Mouse (Mus musculus) C2C12 (cell line): ENCODE data around the gene Stag1. TPM values are rescaled to one million over a fixed set of nuclear protein-coding genes. Genes with fewer than 3 reads are reported as not detected.

Experiments used
- H3K27me3 ChIP-seq: one replicate; pipeline ENCODE4 v1.6.1; 2011; ENCODE audit not compliant: control insufficient read depth, insufficient read depth, insufficient read length
- H3K36me3 ChIP-seq: one replicate; pipeline ENCODE4 v1.6.1; 2011; ENCODE audit not compliant: control insufficient read depth, insufficient read depth
- H3K4me3 ChIP-seq: one replicate; pipeline ENCODE4 v1.5.1; 2011; ENCODE audit warnings: mild to moderate bottlenecking, control low read depth; ENCODE audit not compliant: poor library complexity, insufficient read depth, severe bottlenecking
- H3K79me2 ChIP-seq: one replicate; pipeline ENCODE4 v1.6.1; 2011; ENCODE audit not compliant: control insufficient read depth, insufficient read depth
- H3K79me3 ChIP-seq: one replicate; pipeline ENCODE4 v1.6.1; 2011; ENCODE audit warnings: low read depth, control low read depth
- H3ac ChIP-seq: one replicate; pipeline ENCODE3; 2011; ENCODE audit warnings: low read depth; ENCODE audit not compliant: control insufficient read depth, insufficient read length
- CEBPB ChIP-seq: IDR thresholded peaks from one replicate; pipeline ENCODE4 v1.6.1; 2011; ENCODE audit warnings: low read depth, mild to moderate bottlenecking, control low read depth, moderate library complexity
- CTCF ChIP-seq: IDR thresholded peaks from one replicate; pipeline ENCODE4 v1.5.1; 2011; ENCODE audit not compliant: control insufficient read depth, insufficient read depth, insufficient read length
- FOSL1 ChIP-seq: IDR thresholded peaks from one replicate; pipeline ENCODE4 v1.8.0; 2011; ENCODE audit warnings: mild to moderate bottlenecking, low read length; ENCODE audit not compliant: poor library complexity, insufficient read depth, severe bottlenecking
- MAX ChIP-seq: IDR thresholded peaks from one replicate; pipeline ENCODE4 v1.6.1; 2011; ENCODE audit warnings: mild to moderate bottlenecking, control low read depth
- MYOD1 ChIP-seq: IDR thresholded peaks from one replicate; pipeline ENCODE4 v1.6.1; 2011; ENCODE audit warnings: low read depth; ENCODE audit not compliant: control insufficient read depth, insufficient read length
- MYOG ChIP-seq: IDR thresholded peaks from one replicate; pipeline ENCODE4 v1.6.1; 2011; ENCODE audit not compliant: control insufficient read depth, insufficient read length; ENCODE audit errors: extremely low read depth
- USF1 ChIP-seq: IDR thresholded peaks from one replicate; pipeline ENCODE4 v1.6.1; 2011; ENCODE audit warnings: low read depth, mild to moderate bottlenecking, control low read depth, moderate library complexity
- long read RNA-seq, 2 experiments: library from polyadenylated mRNA; unstranded; transcript quantifications; one replicate each; pipeline ENCODE4 v2.0.0; 2019 to 2020
- polyA plus RNA-seq: library from polyadenylated mRNA; unstranded; fragments of >200 nt; fragmentation: generic; extraction: Trizol; gene quantifications from one replicate; pipeline ENCODE4 v1.2.1, GENCODE M21; 2012; ENCODE audit warnings: missing spikeins

Stag1 gene
- 6.6 TPM for polyA plus RNA-seq
- long read RNA-seq, experiment 1, full-length matches to known transcripts: 9 of 17 reads
- long read RNA-seq, experiment 1, partial matches to known transcripts: 6 of 17 reads
- long read RNA-seq, experiment 1, other reads (novel, unspliced or antisense): 2 of 17 reads
- long read RNA-seq, experiment 2, full-length matches to known transcripts: 50 of 97 reads
- long read RNA-seq, experiment 2, partial matches to known transcripts: 20 of 97 reads
- long read RNA-seq, experiment 2, other reads (novel, unspliced or antisense): 27 of 97 reads

DNA sequence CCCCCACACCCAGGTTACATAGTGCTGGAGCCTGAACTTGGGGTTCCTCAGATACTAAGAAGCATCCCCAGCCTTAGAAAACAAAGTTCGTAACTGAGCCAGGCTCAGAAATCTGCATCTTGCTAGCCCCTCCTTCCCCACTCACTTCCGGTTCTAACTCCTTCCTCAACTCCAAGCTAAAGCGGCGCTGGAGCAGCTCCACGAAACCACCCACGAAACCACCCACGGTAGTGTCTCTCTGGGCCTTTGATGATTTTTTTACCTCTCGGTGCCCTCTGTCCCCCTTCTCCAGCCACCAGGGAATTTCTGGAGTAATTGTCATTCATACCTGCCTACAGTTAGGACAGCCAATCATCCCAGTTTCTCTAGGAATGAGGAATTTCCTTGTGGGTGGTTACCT is at the start of gene Stag1:
Stag1 (plus strand) TSS at position 253 of the 400 bp plus-strand sequence.
- TF ChIP-seq MYOG (no peak), MYOD1 (no peak), CEBPB (no peak), FOSL1 (no peak), CTCF (no peak)
- H3K36me3 ChIP-seq: no peaks in the 10 kb centered on the region
- H3K79me3 ChIP-seq: no peaks in the 10 kb centered on the region
- H3ac ChIP-seq: no peak within 1 kb of the TSS
- H3K4me3 ChIP-seq: no peak within 1 kb of the TSS
- no peaks in the 10 kb centered on the region for H3K27me3 ChIP-seq
- H3K79me2 ChIP-seq: no peaks in the 10 kb centered on the region

DNA sequence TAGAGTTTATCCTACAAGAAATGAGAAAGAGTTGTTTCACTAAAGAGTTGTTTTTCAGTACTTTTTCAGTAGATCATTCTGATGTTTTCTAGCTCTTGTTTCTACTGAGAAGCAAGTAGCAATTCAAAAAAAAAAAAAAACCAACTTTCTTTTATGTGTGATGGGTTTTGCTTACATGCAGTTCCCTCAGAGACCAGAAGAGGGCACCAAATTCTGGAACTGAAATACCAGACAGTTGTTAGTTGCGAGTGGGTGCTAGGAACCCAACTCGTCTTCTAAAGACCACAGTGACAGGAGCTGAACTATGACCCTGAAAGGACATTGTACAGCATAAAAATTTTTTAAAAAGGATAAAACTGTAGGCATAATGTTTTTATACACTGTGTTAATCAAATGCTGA is 49.3 kb upstream of the Stag1 start:
- Histone ChIP-seq H3K79me3 (peaks cover 22% of the 10 kb centered on the region), H3ac (no peak overlapping the region), H3K4me3 (no peak overlapping the region), H3K27me3 (no peaks in the 10 kb centered on the region), H3K79me2 (peaks cover 25% of the 10 kb centered on the region), H3K36me3 (no peaks in the 10 kb centered on the region)
- TF ChIP-seq CTCF: no peak
- no peak for TF ChIP-seq MYOG
- no peak for TF ChIP-seq CEBPB
- TF ChIP-seq USF1: no peak
- no peak for TF ChIP-seq MAX
- no peak for TF ChIP-seq FOSL1
- TF ChIP-seq MYOD1: no peak

DNA sequence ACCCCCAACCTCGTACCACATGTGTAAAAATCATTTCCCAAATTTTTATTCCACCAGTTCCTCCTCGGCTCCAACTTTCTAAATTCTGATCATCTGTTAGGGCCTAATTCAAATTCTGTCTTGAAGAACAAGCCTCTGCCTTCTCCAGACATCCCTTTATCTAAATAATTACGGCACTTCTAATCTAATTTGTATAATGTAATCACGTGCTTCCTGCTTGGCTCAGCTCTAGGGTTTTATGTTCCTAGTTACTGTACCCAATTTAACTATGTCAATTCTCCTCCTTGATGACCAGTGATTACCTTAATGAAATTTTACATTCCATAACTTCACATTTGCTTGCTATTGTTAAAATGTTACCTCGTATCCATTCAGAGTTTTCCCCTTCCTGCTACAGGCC is 41.9 kb upstream of the Stag1 start:
- Histone ChIP-seq H3K79me2 (no peaks in the 10 kb centered on the region), H3K79me3 (no peaks in the 10 kb centered on the region), H3K4me3 (no peak overlapping the region), H3K27me3 (no peaks in the 10 kb centered on the region), H3ac (no peak overlapping the region), H3K36me3 (no peaks in the 10 kb centered on the region)
- TF ChIP-seq FOSL1 (no peak), MAX (no peak), MYOD1 (no peak), CEBPB (no peak), MYOG (no peak), CTCF (no peak), USF1 (no peak)

DNA sequence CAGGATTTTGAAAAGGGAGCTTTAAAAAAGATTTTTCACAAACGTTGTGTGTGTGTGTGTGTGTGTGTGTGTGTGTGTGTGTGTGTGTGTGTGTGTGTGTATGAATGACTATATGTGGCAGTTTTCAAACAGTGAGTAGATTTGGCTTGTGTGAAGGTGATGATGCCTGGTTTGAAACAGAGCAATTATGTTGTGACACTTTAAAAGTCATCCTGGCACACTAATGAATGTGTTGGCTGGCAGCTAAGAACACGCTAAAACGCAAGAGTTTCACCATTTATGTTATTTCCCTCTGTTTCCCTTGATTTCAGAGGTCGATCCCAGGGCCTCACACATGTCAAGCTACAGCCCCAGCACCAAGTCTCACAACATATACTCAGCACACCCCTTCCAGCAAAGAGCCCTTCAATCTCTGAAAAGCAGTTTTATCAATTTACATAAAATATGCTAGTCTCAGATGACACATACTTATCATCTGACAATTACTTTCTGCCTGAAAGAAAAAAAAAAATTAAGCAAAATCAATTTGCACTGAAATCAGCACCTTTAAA is 39.5 kb upstream of the Stag1 start:
- TF ChIP-seq MAX (no peak), CEBPB (no peak), CTCF (no peak), FOSL1 (no peak), MYOD1 (no peak), MYOG (no peak), USF1 (no peak)
- Histone ChIP-seq H3K4me3 (no peak overlapping the region), H3K79me3 (no peaks in the 10 kb centered on the region), H3K27me3 (no peaks in the 10 kb centered on the region), H3K36me3 (no peaks in the 10 kb centered on the region), H3K79me2 (no peaks in the 10 kb centered on the region), H3ac (no peak overlapping the region)

DNA sequence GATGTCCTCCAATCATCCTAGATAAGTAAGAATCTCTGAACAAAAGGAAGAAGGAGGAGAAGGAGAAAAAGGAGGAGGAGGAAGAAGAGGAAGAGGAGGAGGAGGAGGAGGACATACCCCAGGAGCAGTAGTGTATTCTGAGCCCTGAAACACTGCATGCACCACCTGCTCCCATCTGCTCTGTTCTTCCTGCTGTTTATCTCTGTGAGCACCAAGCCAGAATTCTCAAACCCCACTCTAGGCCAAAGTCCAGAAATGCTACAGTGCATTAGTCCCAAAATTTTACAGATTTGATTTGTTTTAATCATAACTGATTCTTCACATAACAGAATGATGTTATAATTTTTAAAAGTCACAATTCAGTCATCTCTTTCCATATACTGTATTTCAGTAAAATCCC is 38.6 kb upstream of the Stag1 start:
- Histone ChIP-seq H3K79me2 (no peaks in the 10 kb centered on the region), H3K4me3 (no peak overlapping the region), H3K36me3 (no peaks in the 10 kb centered on the region), H3ac (no peak overlapping the region), H3K27me3 (no peaks in the 10 kb centered on the region), H3K79me3 (no peaks in the 10 kb centered on the region)
- TF ChIP-seq FOSL1: no peak
- no peak for TF ChIP-seq CTCF
- TF ChIP-seq USF1: no peak
- no peak for TF ChIP-seq MAX
- TF ChIP-seq MYOD1: no peak
- TF ChIP-seq CEBPB: no peak

DNA sequence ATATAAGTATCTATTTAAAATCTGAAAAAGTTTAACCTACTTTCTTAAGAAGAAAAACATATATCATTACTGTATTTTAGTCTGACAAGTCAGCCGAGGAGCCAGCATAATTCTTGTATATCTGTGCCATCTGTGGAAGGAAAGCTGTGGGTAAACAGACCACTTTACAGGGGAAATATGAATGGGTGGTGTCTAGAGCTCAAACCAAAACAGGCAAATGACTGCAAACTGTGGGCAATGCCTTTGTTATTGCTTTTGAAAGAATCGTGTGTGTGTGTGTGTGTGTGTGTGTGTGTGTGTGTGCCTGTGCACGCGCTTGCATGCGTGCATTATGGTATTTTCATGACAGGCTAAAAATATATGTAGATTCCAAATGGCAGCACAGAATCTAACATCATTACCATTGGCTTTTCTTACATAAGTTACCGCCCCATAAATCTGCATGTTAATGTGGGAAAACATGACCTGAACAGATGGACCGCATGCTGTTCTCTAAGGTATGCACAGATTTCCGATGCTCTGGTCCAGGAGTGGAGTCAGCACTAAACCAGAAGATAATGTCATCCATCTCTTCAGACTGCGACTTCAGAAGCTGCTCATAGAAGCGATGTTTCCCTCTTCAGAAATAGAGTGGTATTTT is 37.2 kb upstream of the Stag1 start:
- Histone ChIP-seq H3K36me3 (no peaks in the 10 kb centered on the region), H3K27me3 (no peaks in the 10 kb centered on the region), H3K4me3 (no peak overlapping the region), H3ac (no peak overlapping the region), H3K79me3 (no peaks in the 10 kb centered on the region), H3K79me2 (no peaks in the 10 kb centered on the region)
- TF ChIP-seq MYOG: no peak
- no peak for TF ChIP-seq USF1
- no peak for TF ChIP-seq MYOD1
- no peak for TF ChIP-seq FOSL1
- no peak for TF ChIP-seq MAX
- no peak for TF ChIP-seq CTCF
- TF ChIP-seq CEBPB: no peak
